Mouse (Mus musculus) heart, adult 2 months (tissue): ENCODE measurements around the gene 6330409D20Rik.

Experiments used
- CTCF ChIP-seq: fragments of 200-600 bp; IDR thresholded peaks from 2 replicates; pipeline ENCODE4 v1.8.1; 2022; ENCODE audit warnings: antibody characterized with exemption, mild to moderate bottlenecking, moderate library complexity
- EP300 ChIP-seq: fragments of 200-500 bp; IDR thresholded peaks from 2 replicates; pipeline ENCODE4 v1.6.1; 2011; ENCODE audit warnings: low read depth, low read length, control low read depth; ENCODE audit not compliant: insufficient read depth

DNA sequence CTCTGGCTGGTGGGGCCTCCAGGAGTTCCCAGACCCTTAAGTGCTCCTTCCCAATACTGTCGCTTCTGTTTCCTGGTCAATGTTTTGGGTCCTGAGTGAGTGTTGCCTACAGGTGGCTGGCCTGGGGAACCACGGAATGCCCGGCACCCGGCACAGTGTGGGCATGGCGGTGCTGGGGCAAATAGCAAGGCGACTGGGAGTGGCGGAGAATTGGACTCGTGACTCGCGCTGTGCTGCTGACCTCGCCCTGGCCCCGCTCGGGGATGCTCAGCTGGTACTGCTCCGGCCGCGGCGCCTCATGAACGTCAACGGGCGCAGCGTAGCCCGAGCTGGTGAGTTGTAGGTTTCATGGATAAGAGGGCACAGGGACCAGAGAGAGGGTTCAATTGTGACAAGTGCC, 35.4 kb upstream of the 6330409D20Rik start:
- no peak for TF ChIP-seq CTCF
- no peak for TF ChIP-seq EP300
